Mouse (Mus musculus) small intestine, adult 2 months (tissue): ENCODE data around the gene Gm21992. TPM values are rescaled to one million over a fixed set of nuclear protein-coding genes. Genes with fewer than 3 reads are reported as not detected.
A peak's percentile ranks its signal among the peaks of the same experiment; 100 is the strongest.
"Not testable (repeated sequence)": the region's sequence is repeated elsewhere in the genome, so short reads cannot be mapped to it uniquely, and the experiment has no call there.

Experiments used
- H3K27ac ChIP-seq: fragments of 200-500 bp; 2 replicates; pipeline ENCODE4 v1.5.1; 2012; ENCODE audit warnings: low read depth, low read length, control low read depth, inconsistent platforms; ENCODE audit not compliant: insufficient read depth
- H3K27me3 ChIP-seq: fragments of 200-500 bp; 2 replicates; pipeline ENCODE4 v1.6.1; 2012; ENCODE audit warnings: mild to moderate bottlenecking, moderate library complexity, low read length, inconsistent platforms; ENCODE audit not compliant: control insufficient read depth, insufficient read depth
- H3K36me3 ChIP-seq: fragments of 200-500 bp; 2 replicates; pipeline ENCODE4 v1.6.1; 2012; ENCODE audit warnings: mild to moderate bottlenecking, low read length, control low read depth, inconsistent platforms; ENCODE audit not compliant: control insufficient read depth, insufficient read depth
- H3K4me1 ChIP-seq: fragments of 200-500 bp; 2 replicates; pipeline ENCODE4 v1.6.1; 2012; ENCODE audit warnings: low read length, inconsistent platforms, mixed read lengths; ENCODE audit not compliant: control insufficient read depth, insufficient read depth, insufficient read length
- H3K4me3 ChIP-seq: fragments of 200-500 bp; 2 replicates; pipeline ENCODE4 v1.5.1; 2012; ENCODE audit warnings: low read depth, mild to moderate bottlenecking, control low read depth, inconsistent platforms, low read length, moderate library complexity
- CTCF ChIP-seq: fragments of 200-500 bp; IDR thresholded peaks from 2 replicates; pipeline ENCODE4 v1.5.1; 2012; ENCODE audit warnings: low read depth, mild to moderate bottlenecking, control low read depth, inconsistent platforms, low read length, moderate library complexity, mixed read lengths; ENCODE audit not compliant: insufficient replicate concordance, insufficient read length; ENCODE audit errors: extremely low read depth
- POLR2A ChIP-seq: fragments of 200-500 bp; IDR thresholded peaks from 2 replicates; pipeline ENCODE4 v1.6.1; 2012; ENCODE audit warnings: low read depth, mild to moderate bottlenecking, control low read depth, inconsistent platforms, low read length, moderate library complexity
- WGBS: fragments of 180-500 bp; shearing (Covaris S2); methylation state at CpG from one replicate; pipeline ENCODE4 v1.1.7; 2018; 5-methylcytosine and 5-hydroxymethylcytosine counted together
- polyA plus RNA-seq: library from polyadenylated mRNA; depleted of rRNA; stranded (reverse); fragments of >200 nt; gene quantifications from 2 replicates; pipeline ENCODE4 v1.2.3, GENCODE M21; 2012

Gm21992 gene
- polyA plus RNA-seq, 1 experiment: 19.1 TPM

GRCm38 (mm10) chr19:4813015-4813414 is 1.6 kb upstream of the Gm21992 start:
- Histone ChIP-seq H3K4me1 (peaks cover 16% of the 10 kb centered on the region; the same call in 1 of the 2 replicates), H3K27ac (no peak overlapping the region), H3K27me3 (no peaks in the 10 kb centered on the region), H3K4me3 (no peak overlapping the region), H3K36me3 (no peaks in the 10 kb centered on the region)
- no peak for TF ChIP-seq POLR2A
- peak; percentile 31; the same call in 1 of the 2 replicates for TF ChIP-seq CTCF
- WGBS: 92% methylated on average over 6 of the region's 6 CpGs

- not testable (repeated sequence) for H3K27me3 ChIP-seq, H3K36me3 ChIP-seq, H3K4me3 ChIP-seq
- 61% methylated on average over 8 of the region's 8 CpGs for WGBS
- H3K27ac ChIP-seq: peak overlapping the region; percentile 84
- peaks cover 14% of the 10 kb centered on the region; the same call in 1 of the 2 replicates for H3K4me1 ChIP-seq
These were observed 1.0 kb upstream of the Gm21992 start for GRCm38 (mm10) chr19:4812334-4812949.

- Histone ChIP-seq H3K27ac (peak overlapping the region; percentile 84), H3K36me3 (no peaks in the 10 kb centered on the region), H3K27me3 (no peaks in the 10 kb centered on the region), H3K4me3 (peak overlapping the region; percentile 62), H3K4me1 (peaks cover 10% of the 10 kb centered on the region; the same call in 1 of the 2 replicates)
- WGBS: under 1% methylated on average over 12 of the region's 12 CpGs
- TF ChIP-seq POLR2A: no peak; the same call in 1 of the 2 replicates
- no peak for TF ChIP-seq CTCF
These were observed 464 bp upstream of the Gm21992 start for GRCm38 (mm10) chr19:4811909-4812242.

GRCm38 (mm10) chr19:4810746-4811062 is 708 bp downstream of the Gm21992 start:
- no peaks in the 10 kb centered on the region for H3K27me3 ChIP-seq
- peak overlapping the region; percentile 78 for H3K4me3 ChIP-seq
- H3K36me3 ChIP-seq: no peaks in the 10 kb centered on the region
- H3K4me1 ChIP-seq: peaks cover 8% of the 10 kb centered on the region; the same call in 1 of the 2 replicates
- WGBS: under 1% methylated on average over 17 of the region's 17 CpGs
- no peak for TF ChIP-seq CTCF
- TF ChIP-seq POLR2A: no peak
- H3K27ac ChIP-seq: peak overlapping the region; percentile 81

- Histone ChIP-seq H3K4me3 (peak overlapping the region; percentile 78), H3K4me1 (peaks cover 8% of the 10 kb centered on the region; the same call in 1 of the 2 replicates), H3K27ac (no peak overlapping the region), H3K27me3 (no peaks in the 10 kb centered on the region), H3K36me3 (no peaks in the 10 kb centered on the region)
- under 1% methylated on average over 14 of the region's 14 CpGs for WGBS
- TF ChIP-seq CTCF (no peak), POLR2A (no peak)
These were observed 1.1 kb downstream of the Gm21992 start for GRCm38 (mm10) chr19:4810309-4810708.

GRCm38 (mm10) chr19:4803283-4803682 is 8.1 kb downstream of the Gm21992 start:
- 81% methylated on average over 10 of the region's 10 CpGs for WGBS
- Histone ChIP-seq H3K4me3 (no peak overlapping the region), H3K36me3 (peaks cover 48% of the 10 kb centered on the region), H3K4me1 (no peaks in the 10 kb centered on the region; the same call in 1 of the 2 replicates), H3K27me3 (no peaks in the 10 kb centered on the region), H3K27ac (no peak overlapping the region)
- no peak for TF ChIP-seq CTCF
- TF ChIP-seq POLR2A: no peak

- Histone ChIP-seq H3K4me3 (no peak overlapping the region), H3K36me3 (peaks cover 50% of the 10 kb centered on the region), H3K27ac (no peak overlapping the region), H3K4me1 (no peaks in the 10 kb centered on the region; the same call in 1 of the 2 replicates), H3K27me3 (no peaks in the 10 kb centered on the region)
- TF ChIP-seq CTCF: no peak
- TF ChIP-seq POLR2A: no peak
- 97% methylated on average over 7 of the region's 7 CpGs for WGBS
These were observed 8.7 kb downstream of the Gm21992 start for GRCm38 (mm10) chr19:4802691-4803091.

- Histone ChIP-seq H3K27ac (no peak overlapping the region), H3K4me1 (no peaks in the 10 kb centered on the region), H3K4me3 (no peak overlapping the region), H3K36me3 (peaks cover 52% of the 10 kb centered on the region), H3K27me3 (no peaks in the 10 kb centered on the region)
- TF ChIP-seq POLR2A (no peak), CTCF (no peak)
- 88% methylated on average over 5 of the region's 5 CpGs for WGBS
These were observed 12.3 kb downstream of the Gm21992 start for GRCm38 (mm10) chr19:4799083-4799482.
